Mouse (Mus musculus) spleen, adult 2 months (tissue): ENCODE results near the gene Usb1. TPM values are rescaled to one million over a fixed set of nuclear protein-coding genes. Genes with fewer than 3 reads are reported as not detected.

Source experiments
- DNase-seq, 2 experiments: peaks; one replicate each; pipeline versions ENCODE4 v3.0.0 to v3.0.0-alpha.2; 2012 to 2021; ENCODE audit warnings: low spot score in 2 of 2, low read depth in 1 of 2
- H3K27ac ChIP-seq: fragments of 200-500 bp; 2 replicates; pipeline ENCODE4 v1.5.1; 2012; ENCODE audit warnings: low read length, inconsistent platforms; ENCODE audit not compliant: insufficient read depth
- H3K27me3 ChIP-seq: fragments of 200-500 bp; 2 replicates; pipeline ENCODE4 v1.6.1; 2012; ENCODE audit warnings: mild to moderate bottlenecking, moderate library complexity, low read length, inconsistent platforms; ENCODE audit not compliant: control insufficient read depth, insufficient read depth
- H3K36me3 ChIP-seq: fragments of 200-500 bp; 2 replicates; pipeline ENCODE4 v1.6.1; 2012; ENCODE audit warnings: mild to moderate bottlenecking, low read length, inconsistent platforms; ENCODE audit not compliant: control insufficient read depth, insufficient read depth
- H3K4me1 ChIP-seq: fragments of 200-500 bp; 2 replicates; pipeline ENCODE4 v1.6.1; 2011; ENCODE audit warnings: inconsistent platforms; ENCODE audit not compliant: control insufficient read depth, insufficient read depth, insufficient read length
- H3K4me3 ChIP-seq: fragments of 200-500 bp; 2 replicates; pipeline ENCODE4 v1.5.1; 2011; ENCODE audit warnings: mild to moderate bottlenecking, inconsistent platforms; ENCODE audit not compliant: insufficient read depth, insufficient read length; ENCODE audit errors: extremely low read depth
- CTCF ChIP-seq: fragments of 200-500 bp; IDR thresholded peaks from 2 replicates; pipeline ENCODE4 v1.5.1; 2011; ENCODE audit warnings: mild to moderate bottlenecking, inconsistent platforms; ENCODE audit not compliant: insufficient read depth, insufficient read length, insufficient replicate concordance; ENCODE audit errors: extremely low read depth
- POLR2A ChIP-seq: fragments of 200-500 bp; IDR thresholded peaks from 2 replicates; pipeline ENCODE4 v1.6.1; 2011; ENCODE audit warnings: low read depth, low read length, inconsistent platforms
- WGBS: fragments of 180-500 bp; shearing (Covaris S2); methylation state at CpG from one replicate; pipeline ENCODE4 v1.1.7; 2018; 5-methylcytosine and 5-hydroxymethylcytosine counted together
- polyA plus RNA-seq: library from polyadenylated mRNA; depleted of rRNA; stranded (reverse); fragments of >200 nt; gene quantifications from 2 replicates; pipeline ENCODE4 v1.2.3, GENCODE M21; 2012

The Usb1 gene
- polyA plus RNA-seq, 1 experiment = 27.4 TPM

GRCm38 (mm10) chr8:95336363-95336762 lies 4.3 kb downstream of the Usb1 start:
- 0 out of 2 replicates have a peak, but pooled peaks cover 2% of the 10 kb centered on the region for H3K4me1 ChIP-seq
- no peak overlapping the region for H3K4me3 ChIP-seq
- H3K36me3 ChIP-seq = peaks cover 17% of the 10 kb centered on the region
- TF ChIP-seq CTCF (no peak), POLR2A (no peak)
- H3K27me3 ChIP-seq = no peaks in the 10 kb centered on the region
- DNase-seq = no peak
- no peak overlapping the region for H3K27ac ChIP-seq

DNA sequence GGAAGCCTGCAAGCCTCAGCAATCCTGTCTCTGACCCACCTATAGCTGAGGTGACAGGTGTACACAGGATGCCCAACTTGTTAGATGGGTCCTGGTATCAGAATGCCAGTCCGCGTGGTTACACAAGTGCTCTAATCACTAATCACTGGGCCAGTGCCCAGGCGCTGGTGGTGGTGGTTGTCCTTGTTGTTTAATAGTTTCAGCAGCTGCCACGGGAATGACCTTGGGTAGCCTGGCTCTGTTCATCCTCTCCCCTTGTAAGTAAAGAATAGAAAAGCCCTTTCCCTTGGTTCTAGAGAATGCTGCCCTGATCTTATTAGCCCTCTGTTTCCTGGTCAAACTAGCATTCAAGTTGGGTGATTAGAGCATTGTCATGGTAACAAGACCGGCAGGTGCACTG lies 9.6 kb downstream of the Usb1 start:
- Histone ChIP-seq H3K36me3 (peaks cover 23% of the 10 kb centered on the region), H3K27ac (no peak overlapping the region), H3K27me3 (no peaks in the 10 kb centered on the region), H3K4me3 (no peak overlapping the region), H3K4me1 (no peaks in the 10 kb centered on the region)
- WGBS = 90% methylated on average over 5 of the region's 5 CpGs
- no peak for DNase-seq
- no peak for TF ChIP-seq POLR2A
- no peak for TF ChIP-seq CTCF

- Histone ChIP-seq H3K4me1 (peaks cover 4% of the 10 kb centered on the region; the same call in 1 of the 2 replicates), H3K27ac (no peak overlapping the region), H3K4me3 (no peak overlapping the region), H3K27me3 (no peaks in the 10 kb centered on the region), H3K36me3 (peaks cover 15% of the 10 kb centered on the region)
- no peak for DNase-seq
- TF ChIP-seq POLR2A = no peak
- TF ChIP-seq CTCF = no peak
- WGBS = 83% methylated on average over 6 of the region's 6 CpGs
Observed at GRCm38 (mm10) chr8:95344668-95345067, 12.6 kb downstream of the Usb1 start.

DNA sequence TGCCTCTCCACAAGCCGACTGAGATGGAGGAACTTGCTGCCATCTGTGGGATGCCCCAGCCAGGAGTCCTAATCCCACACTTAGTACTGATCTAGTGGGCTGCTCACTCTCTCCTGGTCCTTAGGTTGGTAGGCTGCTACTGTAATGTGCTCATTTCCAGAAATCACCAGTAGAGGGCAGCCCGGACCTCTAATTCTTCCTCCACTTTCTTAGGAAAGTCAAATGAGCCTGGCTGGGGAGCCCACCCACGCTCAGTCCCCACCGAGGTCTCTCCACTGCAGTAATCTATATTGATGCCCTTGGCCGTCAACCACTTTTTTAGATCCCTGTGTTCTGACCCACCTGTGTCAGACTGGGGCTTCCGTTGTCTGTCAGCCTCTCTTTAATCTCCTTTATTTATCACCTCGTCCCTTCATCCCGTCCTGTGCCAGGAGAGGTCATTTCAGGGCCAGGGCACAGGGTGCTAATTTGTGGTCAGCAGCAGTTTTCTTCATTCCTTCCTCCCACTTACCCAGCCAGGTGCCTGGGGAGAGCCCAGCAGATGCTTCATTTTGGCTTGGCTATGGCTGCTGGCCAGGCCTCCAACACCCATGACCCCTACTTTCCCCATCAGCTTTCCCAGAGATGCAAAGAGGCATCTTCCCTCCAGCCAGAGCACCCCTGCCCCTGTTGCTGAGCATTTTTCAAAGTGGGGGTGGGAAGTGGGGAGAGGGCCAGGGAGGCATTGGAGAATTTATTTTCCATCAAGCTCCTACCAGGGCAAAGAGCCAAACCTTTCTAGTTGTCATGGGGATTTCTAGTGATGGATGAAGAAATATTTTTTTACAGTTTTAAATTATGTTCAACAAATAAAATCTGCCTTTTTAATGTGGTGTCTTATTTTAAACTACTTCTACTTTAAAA lies 14.8 kb downstream of the Usb1 start:
- Histone ChIP-seq H3K27me3 (no peaks in the 10 kb centered on the region; the same call in 1 of the 2 replicates), H3K36me3 (peaks cover 8% of the 10 kb centered on the region; the same call in 1 of the 2 replicates), H3K27ac (no peak overlapping the region), H3K4me1 (peaks cover 4% of the 10 kb centered on the region; the same call in 1 of the 2 replicates), H3K4me3 (no peak overlapping the region)
- peak; percentile 20; the same call in 1 of the 2 replicates for TF ChIP-seq CTCF
- TF ChIP-seq POLR2A = no peak
- WGBS = 59% methylated on average over 8 of the region's 8 CpGs
- DNase-seq = peak in 1 of 2 experiments; percentile 51

DNA sequence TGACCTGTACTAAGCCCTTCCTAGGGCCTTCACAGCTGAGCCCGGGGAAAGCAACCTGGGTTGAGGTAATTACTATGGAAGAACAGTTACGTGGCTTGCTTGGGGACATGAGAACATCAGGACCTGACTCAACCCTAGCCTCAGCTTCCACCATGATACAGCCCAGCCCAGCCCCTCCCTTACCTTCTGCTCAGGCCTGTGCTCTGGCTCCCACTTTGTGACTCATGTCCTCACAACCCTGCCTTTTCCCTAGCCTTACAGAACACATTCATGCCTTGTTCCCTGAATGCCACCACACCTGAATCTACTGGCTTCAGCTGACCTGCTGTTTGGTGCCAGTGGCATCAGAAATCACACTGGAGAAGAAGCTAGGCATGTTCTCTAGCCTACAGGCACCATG lies 16.3 kb downstream of the Usb1 start:
- 88% methylated on average over 2 of the region's 2 CpGs for WGBS
- peaks cover 10% of the 10 kb centered on the region for H3K27me3 ChIP-seq
- TF ChIP-seq POLR2A (no peak), CTCF (no peak)
- H3K4me1 ChIP-seq = peaks cover 10% of the 10 kb centered on the region
- H3K27ac ChIP-seq = no peak overlapping the region
- peaks cover 3% of the 10 kb centered on the region; the same call in 1 of the 2 replicates for H3K36me3 ChIP-seq
- DNase-seq = no peak
- no peak overlapping the region for H3K4me3 ChIP-seq

DNA sequence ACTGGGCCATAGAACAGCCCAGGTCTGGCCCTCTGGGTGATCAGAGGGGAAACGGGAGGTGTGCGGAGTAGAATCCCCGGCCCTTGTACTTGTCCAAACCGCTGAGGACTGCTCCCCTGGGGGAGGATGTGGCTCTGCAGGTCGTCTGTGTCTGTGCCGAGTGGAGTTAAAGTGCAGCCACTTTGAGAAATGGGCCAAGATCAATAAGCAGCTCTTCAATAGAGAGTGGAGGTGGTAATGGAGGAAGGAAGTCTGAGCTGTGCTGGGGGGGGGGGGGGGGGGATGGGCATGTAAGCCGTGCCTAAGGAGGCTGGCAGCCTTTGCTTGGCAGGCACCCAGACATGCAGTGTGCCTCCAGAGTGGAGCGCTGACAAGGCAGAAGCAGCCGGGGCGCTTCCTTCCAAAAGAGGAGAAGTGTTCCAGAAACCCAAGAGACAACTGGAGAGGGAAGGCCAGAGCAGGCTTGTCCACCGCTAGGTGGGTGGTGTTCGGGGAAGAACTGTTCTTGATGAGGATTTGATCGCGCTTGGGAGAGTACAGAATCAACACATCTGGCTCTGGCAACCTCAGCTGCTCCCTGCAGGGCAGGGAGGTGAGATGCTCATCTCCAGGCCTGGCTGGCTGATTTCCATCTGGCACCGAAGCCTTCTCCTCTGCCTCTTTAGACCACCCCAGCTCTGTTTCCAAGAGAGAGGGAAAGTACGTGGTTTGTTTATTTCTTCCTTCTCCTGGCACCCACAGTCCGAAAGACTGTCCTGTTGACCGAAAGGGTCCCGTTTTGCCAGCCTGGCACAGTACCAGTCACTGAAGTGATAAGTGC lies 16.9 kb downstream of the Usb1 start:
- Histone ChIP-seq H3K4me1 (peaks cover 10% of the 10 kb centered on the region), H3K27me3 (peaks cover 10% of the 10 kb centered on the region), H3K4me3 (no peak overlapping the region), H3K27ac (no peak overlapping the region), H3K36me3 (peaks cover under 1% of the 10 kb centered on the region; the same call in 1 of the 2 replicates)
- WGBS = 21% methylated on average over 19 of the region's 19 CpGs
- no peak for TF ChIP-seq POLR2A
- no peak for DNase-seq

DNA sequence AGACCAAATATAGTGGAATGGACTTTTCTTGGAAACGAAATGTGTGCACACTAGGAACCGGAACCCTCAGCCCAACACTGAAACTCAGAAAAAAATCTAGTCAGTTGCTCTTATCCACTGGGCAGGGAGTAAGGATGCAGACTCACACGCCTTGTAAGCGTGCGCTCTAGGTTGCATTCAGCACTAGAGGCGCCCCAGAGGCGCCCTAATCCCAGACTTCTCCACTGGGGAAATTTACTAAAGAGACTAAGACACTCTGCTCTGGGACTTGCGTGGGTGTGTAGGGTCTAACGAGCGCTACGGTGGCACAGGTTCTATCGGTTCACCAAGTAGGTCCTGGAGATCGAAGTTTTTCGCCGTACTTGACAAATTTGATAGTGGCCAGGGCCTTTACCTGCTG lies 19.4 kb downstream of the Usb1 start:
- H3K27ac ChIP-seq = no peak overlapping the region
- no peaks in the 10 kb centered on the region for H3K36me3 ChIP-seq
- 12% methylated on average over 15 of the region's 15 CpGs for WGBS
- no peak overlapping the region for H3K4me3 ChIP-seq
- H3K27me3 ChIP-seq = peaks cover 10% of the 10 kb centered on the region
- peaks cover 10% of the 10 kb centered on the region for H3K4me1 ChIP-seq
- TF ChIP-seq CTCF (no peak), POLR2A (no peak)
- DNase-seq = no peak
